ENCODE assay signal across 9 mouse cellular contexts in the genomic region with DNA sequence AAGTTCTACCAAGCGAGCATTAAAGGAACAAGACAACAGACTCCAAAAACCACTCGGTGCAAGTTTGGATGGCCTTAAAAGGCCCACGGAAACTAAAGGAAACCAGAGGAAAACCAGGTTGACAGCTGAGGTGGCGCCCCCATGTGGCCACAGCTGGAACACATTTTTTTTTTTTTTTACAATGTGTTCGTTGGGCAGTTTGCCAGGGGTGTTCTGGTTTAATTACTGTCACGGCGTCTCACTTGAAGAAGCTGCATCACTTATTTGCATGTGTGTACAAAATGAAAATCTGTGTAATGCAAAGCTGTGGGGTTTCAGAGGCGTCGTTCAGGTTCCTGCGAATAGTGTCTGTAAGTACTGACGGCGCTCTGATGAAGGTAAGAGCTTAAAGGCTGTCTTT.
A peak's percentile ranks its signal among the peaks of the same experiment; 100 is the strongest.
DNase-seq lines count a peak whose midpoint lies in the region; ATAC-seq and TF ChIP-seq lines count a peak whose summit lies in the region.
"Had no signal": no experiment of that assay in that cellular context is flagged by ENCODE, and none has a peak within 500 bp of the region (broad histone marks: within the 10 kb centered on the region; RNA-seq: fewer than 3 reads in every experiment).

No protein-coding gene starts in this region.

- no peak for ATAC-seq in hindbrain, embryonic 13.5 days (ENCODE audit: low FRiP score)

- TF ChIP-seq CTCF in small intestine, adult 2 months (IDR thresholded peaks at IDR 0.05; ENCODE audit: extremely low read depth, insufficient read length, insufficient replicate concordance, low read depth, low read length): peak; percentile 52; the same call in 1 of the 2 replicates

- WGBS in hindbrain, embryonic 10.5 days: 64% methylated on average over 12 of the region's 12 CpGs
- 36% methylated on average over 12 of the region's 12 CpGs for WGBS in hindbrain, embryonic 13.5 days
- 61% methylated on average over 12 of the region's 12 CpGs for WGBS in small intestine, adult 2 months

- no peaks in the 10 kb centered on the region for H3K36me3 ChIP-seq in hindbrain, embryonic 10.5 days
- no peaks in the 10 kb centered on the region for H3K36me3 ChIP-seq in hindbrain, embryonic 13.5 days
- H3K36me3 ChIP-seq in small intestine, adult 2 months (ENCODE audit: control insufficient read depth, insufficient read depth, low read length): no peaks in the 10 kb centered on the region

- H3K27ac ChIP-seq in hindbrain, embryonic 10.5 days: no peak overlapping the region
- no peak overlapping the region for H3K27ac ChIP-seq in hindbrain, embryonic 13.5 days
- no peak overlapping the region for H3K27ac ChIP-seq in small intestine, adult 2 months (ENCODE audit: insufficient read depth, low read depth, low read length)
- H3K27ac ChIP-seq: macrophage had no signal

- H3K4me2 ChIP-seq in hindbrain, embryonic 13.5 days: no peak overlapping the region

- no peak overlapping the region for H3K4me3 ChIP-seq in hindbrain, embryonic 10.5 days
- H3K4me3 ChIP-seq in hindbrain, embryonic 13.5 days: no peak overlapping the region
- no peak overlapping the region for H3K4me3 ChIP-seq in small intestine, adult 2 months (ENCODE audit: low read depth, low read length)

- H3K9me3 ChIP-seq in hindbrain, embryonic 10.5 days: no peaks in the 10 kb centered on the region
- H3K9me3 ChIP-seq in hindbrain, embryonic 13.5 days: no peaks in the 10 kb centered on the region

- H3K27me3 ChIP-seq in hindbrain, embryonic 10.5 days (ENCODE audit: insufficient read depth, poor library complexity, severe bottlenecking): no peaks in the 10 kb centered on the region
- peaks cover 3% of the 10 kb centered on the region; the same call in 1 of the 2 replicates for H3K27me3 ChIP-seq in hindbrain, embryonic 13.5 days
- H3K27me3 ChIP-seq in small intestine, adult 2 months (ENCODE audit: control insufficient read depth, insufficient read depth, low read length): no peaks in the 10 kb centered on the region

- TF ChIP-seq POLR2A in small intestine, adult 2 months (IDR thresholded peaks at IDR 0.05; ENCODE audit: low read depth, low read length): no peak

- peak; percentile 37 for DNase-seq in hindbrain, embryonic 10.5 days (ENCODE audit: low spot score)
- peak; percentile 17 for DNase-seq in right cerebral cortex, adult 18-20 months
- DNase-seq in right cerebral cortex, postnatal 36 days (ENCODE audit: low spot score in 2 of 2): no peak
- peak; percentile 10 for DNase-seq in embryo, embryonic 9.5 days (ENCODE audit: extremely low spot score)
- DNase-seq in spleen, adult 18-20 months: no peak
- no peak for DNase-seq in adrenal gland, adult 18-20 months (ENCODE audit: low spot score in 2 of 2)

- H3K4me1 ChIP-seq in hindbrain, embryonic 10.5 days (replicated peaks): peaks cover 5% of the 10 kb centered on the region
- peaks cover 18% of the 10 kb centered on the region for H3K4me1 ChIP-seq in hindbrain, embryonic 13.5 days (replicated peaks)
- H3K4me1 ChIP-seq in small intestine, adult 2 months (ENCODE audit: control insufficient read depth, insufficient read depth, insufficient read length, low read length): no peaks in the 10 kb centered on the region

- H3K9ac ChIP-seq in hindbrain, embryonic 13.5 days: no peak overlapping the region

Comparison
In these comparisons a context has a peak if more than half of its experiments do, and no peak if none do; other contexts are left out.
1. DNase-seq: peak in hindbrain, embryonic 10.5 days (single experiment), right cerebral cortex, adult 18-20 months (single experiment) and embryo, embryonic 9.5 days (single experiment); none in right cerebral cortex, postnatal 36 days (0 of 2), spleen, adult 18-20 months (0 of 2) and adrenal gland, adult 18-20 months (0 of 2).